Comparison of ENCODE assay signal across 18 mouse cellular contexts in genomic region chr2:126434712-126435111, GRCm38 (mm10).
"Had no signal": no experiment of that assay in that cellular context is flagged by ENCODE, and none has a peak within 500 bp of the region (broad histone marks: within the 10 kb centered on the region; RNA-seq: fewer than 3 reads in every experiment).

No protein-coding gene starts in this region.

- H3K27me3 ChIP-seq: limb, embryonic 15.5 days; liver, embryonic 12.5 days; midbrain, embryonic 12.5 days; neural tube, embryonic 13.5 days; neural tube, embryonic 15.5 days had no signal

- H3K27ac ChIP-seq: limb, embryonic 15.5 days; liver, embryonic 12.5 days; liver, embryonic 14.5 days; midbrain, embryonic 10.5 days; midbrain, embryonic 12.5 days; neural tube, embryonic 13.5 days; neural tube, embryonic 15.5 days had no signal

- ATAC-seq: liver, embryonic 12.5 days; midbrain, embryonic 16.5 days had no signal

- H3K4me2 ChIP-seq: limb, embryonic 15.5 days; liver, embryonic 12.5 days; midbrain, embryonic 12.5 days; neural tube, embryonic 13.5 days; neural tube, embryonic 15.5 days had no signal

- H3K36me3 ChIP-seq: limb, embryonic 15.5 days; liver, embryonic 12.5 days; midbrain, embryonic 10.5 days; midbrain, embryonic 12.5 days; neural tube, embryonic 13.5 days; neural tube, embryonic 15.5 days had no signal

- H3K9me3 ChIP-seq: limb, embryonic 15.5 days; liver, embryonic 12.5 days; midbrain, embryonic 10.5 days; midbrain, embryonic 12.5 days; neural tube, embryonic 13.5 days; neural tube, embryonic 15.5 days had no signal

- H3K4me1 ChIP-seq: limb, embryonic 15.5 days; liver, embryonic 12.5 days; midbrain, embryonic 10.5 days; midbrain, embryonic 12.5 days; neural tube, embryonic 13.5 days; neural tube, embryonic 15.5 days had no signal

- H3K4me3 ChIP-seq: limb, embryonic 15.5 days; liver, embryonic 12.5 days; midbrain, embryonic 10.5 days; midbrain, embryonic 12.5 days; myocyte; neural tube, embryonic 13.5 days; neural tube, embryonic 15.5 days had no signal

- H3K9ac ChIP-seq: limb, embryonic 15.5 days; liver, embryonic 12.5 days; liver, embryonic 14.5 days; midbrain, embryonic 12.5 days; neural tube, embryonic 13.5 days; neural tube, embryonic 15.5 days had no signal

- DNase-seq: midbrain, embryonic 14.5 days; retina, postnatal 1 day; right cerebral cortex, adult 18-20 months; right cerebral cortex, postnatal 25 days; right cerebral cortex, postnatal 4 days; spleen, adult 18-20 months; thymus, adult 2 months; thymus, postnatal 25 days; thymus, postnatal 4 days had no signal
